Mouse (Mus musculus) intestine, postnatal 0 days (tissue): Measurements from ENCODE around the gene Kcnk15. TPM values are rescaled to one million over a fixed set of nuclear protein-coding genes. Genes with fewer than 3 reads are reported as not detected.

ENCODE experiments used
- ATAC-seq: fragments of 200-750 bp; cut with Nextera tagmentation; 2 replicates; pipeline ENCODE4 v1.8.0; 2017; ENCODE audit warnings: mild to moderate bottlenecking, moderate TSS enrichment, moderate library complexity
- H3K27ac ChIP-seq: fragments of 300-500 bp; sonication (generic); 2 replicates; pipeline ENCODE4 v1.5.1; 2014; ENCODE audit warnings: mild to moderate bottlenecking, low read depth, low read length, moderate library complexity
- H3K27me3 ChIP-seq: fragments of 300-500 bp; sonication (generic); replicated peaks from 2 replicates; pipeline ENCODE4 v1.6.1; 2014; ENCODE audit warnings: low read length, mixed read lengths; ENCODE audit not compliant: control insufficient read depth, insufficient read depth
- H3K36me3 ChIP-seq: fragments of 300-500 bp; sonication (generic); 2 replicates; pipeline ENCODE4 v1.6.1; 2014; ENCODE audit warnings: mild to moderate bottlenecking, moderate library complexity; ENCODE audit not compliant: control insufficient read depth, insufficient read depth
- H3K4me1 ChIP-seq: fragments of 300-500 bp; sonication (generic); replicated peaks from 2 replicates; pipeline ENCODE4 v1.6.1; 2014; ENCODE audit warnings: antibody characterized with exemption, low read length, mixed read lengths; ENCODE audit not compliant: control insufficient read depth, insufficient read depth
- H3K4me2 ChIP-seq: fragments of 300-500 bp; sonication (generic); replicated peaks from 2 replicates; pipeline ENCODE4 v1.6.1; 2014; ENCODE audit warnings: low read depth, mild to moderate bottlenecking, moderate library complexity
- H3K4me3 ChIP-seq: fragments of 300-500 bp; sonication (generic); 2 replicates; pipeline ENCODE4 v1.5.1; 2014; ENCODE audit warnings: low read depth, low read length
- H3K9ac ChIP-seq: fragments of 300-500 bp; sonication (generic); 2 replicates; pipeline ENCODE4 v1.6.1; 2014; ENCODE audit warnings: mild to moderate bottlenecking, low read depth, low read length
- H3K9me3 ChIP-seq: fragments of 300-500 bp; sonication (generic); 2 replicates; pipeline ENCODE4 v1.6.1; 2016; ENCODE audit warnings: mixed run types; ENCODE audit not compliant: control insufficient read depth
- CTCF ChIP-seq: sonication (generic); IDR thresholded peaks from 2 replicates; pipeline ENCODE4 v1.5.1; 2016; ENCODE audit warnings: low read depth, mild to moderate bottlenecking, control low read depth, antibody characterized with exemption, moderate library complexity
- WGBS: fragments of 180-500 bp; shearing (Covaris S2); extraction: QIAGEN DNeasy Blood & Tissue Kit; methylation state at CpG from one replicate; pipeline ENCODE4 v1.1.7; 2014; 5-methylcytosine and 5-hydroxymethylcytosine counted together
- polyA plus RNA-seq: library from polyadenylated mRNA; unstranded; fragments of >200 nt; fragmentation: Nextera tagmentation; extraction: Ambion mirVana; gene quantifications from 2 replicates; pipeline ENCODE4 v1.2.1, GENCODE M21; 2015

The Kcnk15 gene
- polyA plus RNA-seq, 1 experiment from 2014 or later = not detected

DNA sequence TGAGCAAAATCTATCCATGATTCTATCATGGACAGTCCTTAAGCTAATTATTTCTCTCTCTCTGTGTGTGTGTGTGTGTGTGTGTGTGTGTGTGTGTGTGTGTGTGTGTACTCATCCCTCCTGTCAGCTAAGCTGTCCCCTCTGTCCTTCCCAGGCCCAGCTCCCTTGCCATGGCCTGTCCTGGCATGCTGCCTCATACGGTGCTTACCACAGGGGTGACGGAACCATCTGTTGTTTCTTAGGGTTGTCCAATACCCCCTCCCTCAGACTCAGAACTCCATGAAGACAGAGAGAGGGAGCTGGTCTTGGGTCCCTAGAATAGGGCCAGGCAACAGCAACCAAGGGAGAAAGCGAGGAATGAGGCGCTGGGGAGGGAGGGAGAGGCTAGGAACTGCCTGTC lies 50.9 kb downstream of the Kcnk15 start:
- no peak overlapping the region for H3K4me3 ChIP-seq
- H3K9me3 ChIP-seq = no peaks in the 10 kb centered on the region
- no peak overlapping the region for H3K4me2 ChIP-seq
- H3K36me3 ChIP-seq = no peaks in the 10 kb centered on the region
- no peaks in the 10 kb centered on the region for H3K4me1 ChIP-seq
- 86% methylated on average over 4 of the region's 4 CpGs for WGBS
- no peak for TF ChIP-seq CTCF
- no peak overlapping the region for H3K27ac ChIP-seq
- H3K27me3 ChIP-seq = no peaks in the 10 kb centered on the region
- no peak for ATAC-seq
- no peak overlapping the region for H3K9ac ChIP-seq

DNA sequence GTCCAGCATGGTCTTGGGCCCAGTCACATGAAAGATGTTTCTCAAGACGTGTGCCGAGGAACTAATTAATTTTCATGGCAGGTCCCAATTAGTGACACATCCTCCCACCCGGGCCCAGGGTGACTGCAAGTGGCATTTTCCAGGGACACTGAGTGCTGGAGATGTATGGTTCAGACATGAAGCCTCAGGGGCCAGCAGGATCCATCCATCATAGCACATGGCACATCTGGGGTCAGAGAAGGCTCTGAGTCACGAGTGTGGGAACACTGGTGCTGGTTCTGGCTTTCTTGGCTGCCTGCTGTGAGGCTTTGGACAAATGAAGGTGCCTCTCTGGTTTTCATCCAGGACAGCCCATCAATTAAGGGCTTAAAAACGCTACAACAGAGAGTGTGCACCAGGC lies 53.7 kb downstream of the Kcnk15 start:
- no peak overlapping the region for H3K4me2 ChIP-seq
- WGBS = 66% methylated on average over 5 of the region's 5 CpGs
- ATAC-seq = no peak

More for the DNA sequence above, 53.7 kb downstream of the Kcnk15 start:
- TF ChIP-seq CTCF = no peak
- Histone ChIP-seq H3K27me3 (no peaks in the 10 kb centered on the region), H3K4me3 (no peak overlapping the region), H3K9ac (no peak overlapping the region), H3K4me1 (no peaks in the 10 kb centered on the region), H3K27ac (no peak overlapping the region), H3K36me3 (no peaks in the 10 kb centered on the region), H3K9me3 (no peaks in the 10 kb centered on the region)

Other genes with a start within 250 kb of the Kcnk15 start
- 61.3 and 68.5 TPM in 2 replicates for gene Serinc3, start 208.5 kb upstream of the Kcnk15 start, polyA plus RNA-seq
- gene Pkig, start 195.3 kb upstream of the Kcnk15 start, polyA plus RNA-seq = 114 and 116 TPM in 2 replicates
- gene Ada, start 103.4 kb upstream of the Kcnk15 start, polyA plus RNA-seq = 78.2 and 81.3 TPM in 2 replicates
- gene Ccn5, start 32.8 kb upstream of the Kcnk15 start, polyA plus RNA-seq = not detected in 2 replicates
- 0.53 and 0.55 TPM in 2 replicates for gene Rims4, start 65.0 kb downstream of the Kcnk15 start, polyA plus RNA-seq
- 180 and 186 TPM in 2 replicates for gene Ywhab, start 141.3 kb downstream of the Kcnk15 start, polyA plus RNA-seq
- 0.88 and 0.94 TPM in 2 replicates for gene Pabpc1l, start 171.8 kb downstream of the Kcnk15 start, polyA plus RNA-seq
- gene Stk4, start 216.7 kb downstream of the Kcnk15 start, polyA plus RNA-seq = 12.1 and 12.2 TPM in 2 replicates
- gene Tomm34, start 217.5 kb downstream of the Kcnk15 start, polyA plus RNA-seq = 25.0 and 27.8 TPM in 2 replicates